Mouse (Mus musculus) right cerebral cortex, postnatal 10 days (tissue): Measurements from ENCODE around the gene Lrrc2.

Experiments
- DNase-seq, 2 experiments: peaks; one replicate each; pipeline ENCODE4 v3.0.0; 2021; ENCODE audit warnings: low spot score in 2 of 2

Gene Lrrc2

GRCm38 (mm10) chr9:110947900-110948299 is 3.4 kb upstream of the Lrrc2 start:
- DNase-seq: no peak

- no peak for DNase-seq
Measured at GRCm38 (mm10) chr9:110948813-110949310, 2.5 kb upstream of the Lrrc2 start.

- DNase-seq: no peak
Measured at GRCm38 (mm10) chr9:110950109-110950508, 1.2 kb upstream of the Lrrc2 start.

DNA sequence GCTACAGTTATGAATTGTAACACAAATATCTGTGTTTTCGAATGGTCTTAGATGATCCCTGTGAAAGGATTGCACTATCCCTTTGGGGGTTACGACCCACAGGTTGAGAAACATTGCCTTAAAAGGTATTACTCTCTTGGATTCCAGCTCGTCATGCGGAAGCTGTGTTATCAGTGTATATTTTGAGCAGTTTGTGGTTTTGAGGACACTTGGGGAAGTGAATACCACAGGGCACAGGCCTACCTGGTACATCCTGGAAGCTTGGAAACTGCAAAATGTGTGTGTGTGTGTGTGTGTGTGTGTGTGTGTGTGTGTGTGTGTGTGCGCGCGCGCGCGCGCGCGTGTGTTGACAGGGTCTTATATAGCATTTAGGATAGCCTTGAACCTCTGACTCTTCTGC is 521 bp downstream of the Lrrc2 start:
- no peak for DNase-seq

- DNase-seq: no peak
Measured at GRCm38 (mm10) chr9:110952398-110952797, 1.1 kb downstream of the Lrrc2 start.

GRCm38 (mm10) chr9:110952931-110953549 is 1.7 kb downstream of the Lrrc2 start:
- DNase-seq: no peak

DNA sequence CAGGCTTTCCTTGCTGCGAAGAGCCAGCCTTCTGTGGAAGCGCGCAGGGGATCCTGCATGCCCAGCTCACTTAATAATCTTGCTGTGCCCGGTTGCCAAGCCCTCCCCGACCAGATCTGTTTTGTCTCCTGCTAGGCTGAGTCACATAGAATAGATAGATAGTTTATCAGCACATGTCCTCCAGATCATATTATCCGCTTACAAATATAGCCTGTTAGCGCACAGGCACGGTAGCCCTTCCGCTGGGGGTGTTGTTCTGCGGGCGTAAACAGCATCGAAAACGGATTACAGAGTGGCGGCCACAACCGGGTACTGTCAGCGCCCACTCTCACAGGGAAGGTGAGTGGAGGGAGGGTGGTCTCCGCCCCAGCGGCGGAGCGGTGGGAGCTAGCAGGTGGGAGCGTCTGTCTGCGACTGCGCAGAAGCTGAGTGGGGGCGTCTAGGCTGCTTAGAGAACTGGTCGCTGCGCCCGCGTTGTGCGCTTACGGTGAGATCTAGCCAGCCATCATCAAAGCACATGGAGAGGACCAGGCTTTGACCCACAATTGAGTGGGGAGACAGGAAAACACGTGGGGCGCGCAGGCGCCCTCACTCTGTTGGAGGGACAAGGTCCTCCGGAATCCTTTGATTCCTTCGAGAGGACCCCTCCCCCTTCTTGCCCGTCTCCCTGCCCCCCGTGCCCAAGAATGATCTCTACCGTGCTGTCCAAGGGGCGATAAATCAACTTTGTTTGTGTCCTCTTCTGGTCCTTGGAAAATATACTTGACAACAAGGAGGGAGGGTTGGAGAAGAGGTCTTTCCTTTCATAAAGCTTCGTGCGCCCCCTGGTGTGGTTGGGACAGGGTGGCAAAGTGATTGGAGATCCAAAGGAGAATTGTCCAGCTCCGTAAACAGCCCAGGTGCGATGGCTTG is 2.5 kb downstream of the Lrrc2 start:
- DNase-seq: peak; percentile 78 to 87

- no peak for DNase-seq
Measured at GRCm38 (mm10) chr9:110954681-110955445, 3.5 kb downstream of the Lrrc2 start.

DNA sequence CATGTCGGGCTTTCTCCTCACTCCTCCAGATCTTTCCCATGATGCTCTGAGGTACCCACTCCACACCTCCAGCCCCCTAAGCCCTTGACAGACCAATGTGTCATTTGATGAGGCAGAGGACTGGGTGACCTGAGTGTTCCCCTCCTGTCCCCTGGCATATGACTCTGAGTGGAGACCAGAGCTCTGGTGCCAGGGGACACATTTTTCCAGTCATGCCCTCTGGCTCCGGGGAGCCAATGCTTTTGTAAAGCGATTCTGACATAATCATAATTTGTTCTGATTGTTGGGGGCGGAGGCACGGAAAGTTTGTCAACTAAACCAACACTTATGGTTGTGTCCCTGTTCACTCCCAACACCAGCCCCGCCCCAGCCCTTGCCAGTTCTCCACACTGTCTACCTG is 4.6 kb downstream of the Lrrc2 start:
- no peak for DNase-seq

GRCm38 (mm10) chr9:110959669-110960068 is 8.3 kb downstream of the Lrrc2 start:
- no peak for DNase-seq

GRCm38 (mm10) chr9:110960230-110961149 is 9.1 kb downstream of the Lrrc2 start:
- no peak for DNase-seq

- no peak for DNase-seq
Measured at GRCm38 (mm10) chr9:110961386-110961785, 10.0 kb downstream of the Lrrc2 start.

DNA sequence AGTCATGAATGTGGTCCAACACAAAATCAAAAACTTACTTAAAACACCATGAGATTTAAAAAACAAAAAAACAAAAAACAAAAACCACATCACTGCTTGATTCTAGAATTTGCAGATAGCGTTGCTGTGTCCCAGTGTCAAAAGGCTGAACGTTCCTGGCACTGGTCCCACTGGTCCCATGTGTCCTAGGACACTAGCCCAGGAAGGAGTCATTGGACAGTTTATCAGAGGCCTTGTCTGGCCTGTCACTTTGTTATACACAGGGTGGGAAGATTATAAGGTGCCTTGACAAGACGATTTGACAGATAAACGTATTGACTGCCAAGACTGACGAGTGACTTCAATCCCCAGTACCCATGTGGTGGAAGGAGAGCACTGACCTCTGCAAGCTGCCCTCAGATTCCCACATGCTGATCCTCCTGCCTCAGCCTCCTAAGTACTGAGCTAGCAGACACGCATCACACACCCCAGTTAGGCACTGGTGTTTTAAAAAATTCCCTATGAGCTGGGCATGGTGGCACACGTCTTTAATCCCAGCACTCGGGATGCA is 12.3 kb downstream of the Lrrc2 start:
- no peak for DNase-seq

DNA sequence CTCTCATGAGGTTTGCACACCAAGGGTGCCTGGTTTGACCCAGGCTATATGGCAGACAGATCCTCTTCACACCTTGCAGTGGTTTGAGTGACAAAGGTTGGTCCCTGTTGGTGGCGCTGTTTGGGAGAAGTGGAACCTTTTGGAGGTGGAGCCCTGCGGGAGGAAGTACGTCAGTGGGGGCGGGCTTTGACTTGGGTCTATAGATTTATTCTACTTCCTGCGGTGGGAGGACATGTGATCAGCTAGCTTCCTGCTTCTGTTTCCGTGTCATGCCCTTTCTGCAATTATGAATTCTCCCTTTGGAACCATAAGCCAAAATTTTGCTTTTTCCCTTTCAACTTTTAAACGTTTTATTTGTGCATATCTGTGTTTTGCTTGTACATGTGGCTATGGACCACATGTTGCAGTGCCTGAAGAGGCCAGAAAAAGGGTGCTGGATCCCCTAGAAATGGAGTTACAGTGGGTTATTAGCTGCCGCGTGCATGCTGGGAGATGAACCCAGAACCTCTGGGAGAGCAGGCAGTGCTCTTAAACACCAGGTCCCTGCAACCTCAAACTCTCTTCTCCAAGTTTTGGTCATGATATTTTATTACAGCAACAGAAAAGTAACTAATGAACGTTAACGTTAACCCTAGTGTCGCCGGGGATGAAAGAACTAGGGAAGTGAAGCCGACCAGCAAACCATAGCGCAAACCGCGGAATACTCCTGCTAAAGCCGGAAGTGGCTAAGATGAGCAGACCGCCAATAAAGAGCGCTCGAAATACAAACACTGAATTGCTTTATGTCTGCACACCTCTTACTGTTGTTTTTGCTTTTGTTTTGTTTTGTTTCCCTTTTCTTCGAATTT is 13.9 kb downstream of the Lrrc2 start:
- no peak for DNase-seq

DNA sequence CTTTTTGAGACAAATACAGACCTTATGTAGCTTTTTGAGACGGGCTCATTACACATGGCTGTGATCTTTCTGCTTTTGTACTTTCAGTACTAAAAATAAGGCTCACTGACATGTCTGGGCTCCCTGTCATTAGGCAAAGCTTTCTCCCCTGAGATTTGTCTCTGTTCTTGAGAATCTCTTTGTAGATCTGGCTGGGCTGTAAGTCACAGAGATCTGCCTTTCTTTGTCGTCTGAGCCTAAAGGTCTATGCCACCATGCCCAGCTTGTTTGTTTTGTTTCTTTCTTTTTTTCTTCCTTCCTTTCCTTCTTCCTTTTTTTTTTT is 14.5 kb downstream of the Lrrc2 start:
- DNase-seq: no peak

DNA sequence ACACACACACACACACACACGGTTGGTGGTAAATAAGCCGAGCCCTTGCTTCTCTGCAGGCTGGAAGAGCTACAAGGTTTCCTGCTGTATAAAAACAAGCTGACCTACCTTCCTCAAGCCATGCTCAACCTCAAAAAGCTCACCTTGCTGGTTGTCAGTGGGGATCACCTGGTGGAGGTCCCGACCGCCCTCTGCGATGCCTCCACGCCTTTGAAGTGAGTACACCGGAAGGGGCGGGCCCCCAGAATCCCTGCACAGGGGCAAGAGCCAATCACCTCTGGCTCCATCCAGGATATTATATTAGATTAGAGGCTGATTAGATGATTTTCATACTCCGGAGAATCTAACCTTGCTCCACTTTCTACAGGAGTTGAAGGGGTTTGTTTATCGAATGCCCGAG is 28.1 kb downstream of the Lrrc2 start:
- no peak for DNase-seq

GRCm38 (mm10) chr9:110982351-110982750 is 31.0 kb downstream of the Lrrc2 start:
- no peak for DNase-seq

DNA sequence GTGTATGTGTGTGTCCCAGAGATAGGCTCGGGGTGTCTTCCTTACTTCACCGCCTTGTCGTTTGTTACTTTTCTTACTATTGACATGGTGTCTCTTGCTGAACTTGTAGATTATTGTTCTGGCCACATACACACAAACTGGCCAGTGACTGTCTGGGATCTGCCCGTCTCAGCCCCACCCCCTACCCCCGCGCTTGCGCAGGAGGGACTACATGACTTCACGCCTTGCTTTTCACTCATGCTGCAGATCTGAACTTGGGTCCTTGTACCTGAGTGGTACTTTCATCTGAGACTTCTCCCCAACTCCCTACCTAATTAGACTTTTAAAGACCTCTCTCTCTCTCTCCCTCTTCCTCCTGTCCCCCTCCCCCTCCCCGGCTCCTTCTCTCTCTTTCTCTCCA is 32.8 kb downstream of the Lrrc2 start:
- DNase-seq: no peak

DNA sequence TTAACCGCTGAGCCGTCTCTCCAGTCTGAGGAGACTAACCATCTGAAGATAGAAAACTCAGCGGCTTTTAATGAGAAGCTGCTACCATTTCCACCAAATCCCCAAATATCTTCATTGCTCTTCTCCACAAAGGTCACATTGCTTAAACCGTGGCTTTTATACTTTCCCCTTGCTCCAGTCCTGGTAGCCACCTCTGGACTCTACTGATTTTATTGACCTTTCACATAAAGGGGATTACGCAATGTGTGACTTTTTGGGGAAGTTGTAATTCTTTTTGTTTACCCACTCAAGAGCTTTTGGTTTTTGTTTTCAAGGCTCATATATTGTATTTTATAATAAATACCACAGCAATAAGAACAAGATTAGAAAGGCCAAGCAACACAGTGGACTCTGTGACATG is 34.2 kb downstream of the Lrrc2 start:
- DNase-seq: no peak

DNA sequence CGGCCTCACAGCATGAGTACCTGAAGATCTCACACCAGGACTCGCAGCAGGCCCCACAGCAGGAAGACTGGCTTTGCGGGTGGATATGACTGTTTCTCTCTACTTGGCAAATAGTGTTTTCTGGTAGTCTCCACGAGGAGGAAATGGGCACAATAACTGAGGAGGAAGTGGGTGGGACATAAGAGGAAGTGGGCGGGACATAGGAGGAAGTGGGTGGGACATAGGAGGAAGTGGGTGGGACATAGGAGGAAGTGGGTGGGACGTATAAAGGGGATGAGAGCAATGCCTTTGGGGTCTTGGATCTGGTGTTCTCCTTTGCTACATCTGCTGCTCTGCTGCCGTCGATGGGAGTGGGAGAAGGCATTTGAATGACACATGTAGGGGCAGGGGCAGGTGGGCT is 34.6 kb downstream of the Lrrc2 start:
- DNase-seq: no peak
